Mouse (Mus musculus) cerebellum, adult 11-12 months (tissue): ENCODE measurements around the gene Clec4d.
"Not testable (repeated sequence)": the region's sequence is repeated elsewhere in the genome, so short reads cannot be mapped to it uniquely, and the experiment has no call there.

Source experiments
- DNase-seq: peaks from one replicate; pipeline ENCODE4 v3.0.0; 2022

Gene Clec4d

GRCm38 (mm10) chr6:123261555-123262161, at the start of gene Clec4d:
TSS of gene Clec4d (plus strand) at chr6:123262111.
- DNase-seq = no peak

- no peak for DNase-seq
These were observed 34.3 kb upstream of the Clec4d start for GRCm38 (mm10) chr6:123227519-123228166.

- no peak for DNase-seq
These were observed 32.3 kb upstream of the Clec4d start, which contains the start of gene Clec4n for GRCm38 (mm10) chr6:123229644-123230043. TSS of gene Clec4n (plus strand) at chr6:123229843.

- no peak for DNase-seq
These were observed 30.8 kb upstream of the Clec4d start for GRCm38 (mm10) chr6:123231149-123231548.

GRCm38 (mm10) chr6:123237582-123237981, 24.3 kb upstream of the Clec4d start:
- no peak for DNase-seq

GRCm38 (mm10) chr6:123244201-123244600, 17.7 kb upstream of the Clec4d start:
- DNase-seq = no peak

- not testable (repeated sequence) for DNase-seq
These were observed 13.0 kb upstream of the Clec4d start for GRCm38 (mm10) chr6:123248862-123249261.

GRCm38 (mm10) chr6:123252735-123253134, 9.2 kb upstream of the Clec4d start:
- no peak for DNase-seq

- no peak for DNase-seq
These were observed 3.0 kb upstream of the Clec4d start for GRCm38 (mm10) chr6:123258946-123259345.

- DNase-seq = no peak
These were observed 1.9 kb upstream of the Clec4d start for GRCm38 (mm10) chr6:123259889-123260603.

GRCm38 (mm10) chr6:123260868-123261267, 1.0 kb upstream of the Clec4d start:
- DNase-seq = no peak

GRCm38 (mm10) chr6:123264194-123264593, 2.3 kb downstream of the Clec4d start:
- DNase-seq = no peak

GRCm38 (mm10) chr6:123265809-123266208, 3.9 kb downstream of the Clec4d start:
- DNase-seq = no peak

- no peak for DNase-seq
These were observed 5.0 kb downstream of the Clec4d start for GRCm38 (mm10) chr6:123266945-123267344.

- DNase-seq = no peak
These were observed 17.5 kb downstream of the Clec4d start for GRCm38 (mm10) chr6:123279443-123279842.

- DNase-seq = no peak
These were observed 24.4 kb downstream of the Clec4d start for GRCm38 (mm10) chr6:123286311-123286710.

GRCm38 (mm10) chr6:123288931-123289330, 27.0 kb downstream of the Clec4d start:
- DNase-seq = no peak

GRCm38 (mm10) chr6:123289753-123290152, 27.8 kb downstream of the Clec4d start, which contains the start of gene Clec4e:
TSS of gene Clec4e (minus strand) at chr6:123289870.
- DNase-seq = no peak

- no peak for DNase-seq
These were observed 31.0 kb downstream of the Clec4d start for GRCm38 (mm10) chr6:123292751-123293400.

- DNase-seq = not testable (repeated sequence)
These were observed 31.6 kb downstream of the Clec4d start for GRCm38 (mm10) chr6:123293509-123293908.

- no peak for DNase-seq
These were observed 34.8 kb downstream of the Clec4d start for GRCm38 (mm10) chr6:123296687-123297086.

GRCm38 (mm10) chr6:123306315-123306714, 44.4 kb downstream of the Clec4d start:
- not testable (repeated sequence) for DNase-seq

- no peak for DNase-seq
These were observed 46.1 kb downstream of the Clec4d start, which contains the start of gene Vmn2r19 for GRCm38 (mm10) chr6:123308033-123308432. TSS of gene Vmn2r19 (plus strand) at chr6:123308333.
